Mouse (Mus musculus) megakaryocyte progenitor cell, adult 5-6 weeks (primary cell): ENCODE data around the gene Akr1b8. TPM values are rescaled to one million over a fixed set of nuclear protein-coding genes. Genes with fewer than 3 reads are reported as not detected.
A peak's percentile ranks its signal among the peaks of the same experiment; 100 is the strongest.
"Not testable (repeated sequence)": the region's sequence is repeated elsewhere in the genome, so short reads cannot be mapped to it uniquely, and the experiment has no call there.

Source experiments
- ATAC-seq: replicated peaks from 2 replicates; pipeline ENCODE4 v1.8.0; 2016; ENCODE audit warnings: mild to moderate bottlenecking, moderate TSS enrichment, inconsistent platforms; ENCODE audit not compliant: poor library complexity
- total RNA-seq, 2 experiments: library from RNA; stranded (forward) in 1 of 2; stranded (reverse) in 1 of 2; fragments of 157-497, 149-512 nt in 1 of 2; fragments of 200-1000 nt in 1 of 2; gene quantifications; 2 replicates each; pipeline versions ENCODE4 v1.2.3 to v1.2.4; 2015 to 2017

Akr1b8 gene
- total RNA-seq, 2 experiments from 2014 or later, result 0.10 TPM; not detected in 1

GRCm38 (mm10) chr6:34398431-34398830 is 44.5 kb downstream of the Akr1b8 start:
- ATAC-seq, result no peak

- ATAC-seq, result no peak
These were observed 45.8 kb downstream of the Akr1b8 start for GRCm38 (mm10) chr6:34399606-34400220.

- no peak for ATAC-seq
These were observed 46.8 kb downstream of the Akr1b8 start for GRCm38 (mm10) chr6:34400696-34401095.

GRCm38 (mm10) chr6:34406746-34407145 is 52.8 kb downstream of the Akr1b8 start:
- no peak for ATAC-seq

- no peak for ATAC-seq
These were observed 53.5 kb downstream of the Akr1b8 start for GRCm38 (mm10) chr6:34407403-34407802.

- ATAC-seq, result peak; percentile 68
These were observed 58.1 kb downstream of the Akr1b8 start, which contains the start of gene Akr1b7 for GRCm38 (mm10) chr6:34412023-34412422. Gene Akr1b7, plus strand, starts transcription at chr6:34412334.

GRCm38 (mm10) chr6:34412688-34413087 is 58.8 kb downstream of the Akr1b8 start:
- ATAC-seq, result no peak

GRCm38 (mm10) chr6:34413386-34413785 is 59.5 kb downstream of the Akr1b8 start:
- not testable (repeated sequence) for ATAC-seq

- ATAC-seq, result no peak
These were observed 62.6 kb downstream of the Akr1b8 start for GRCm38 (mm10) chr6:34416521-34416920.

Other genes with a start within 250 kb of the Akr1b8 start
- 30.0 and 30.7 TPM in 2 replicates for gene Slc35b4, start 177.0 kb upstream of the Akr1b8 start, total RNA-seq (2015)
- 19.2 and 19.8 TPM in 2 replicates for gene Slc35b4, start 177.0 kb upstream of the Akr1b8 start, total RNA-seq (2017)
- gene Akr1b3, start 36.6 kb upstream of the Akr1b8 start, total RNA-seq (2015), result 266 and 287 TPM in 2 replicates
- gene Akr1b3, start 36.6 kb upstream of the Akr1b8 start, total RNA-seq (2017), result 143 and 145 TPM in 2 replicates
- gene Akr1b10, start 30.1 kb downstream of the Akr1b8 start, total RNA-seq (2015), result 43.5 and 53.8 TPM in 2 replicates
- gene Akr1b10, start 30.1 kb downstream of the Akr1b8 start, total RNA-seq (2017), result 29.7 and 41.0 TPM in 2 replicates
- 0.22 TPM in 1 of 2 replicates, not detected in the other for gene Akr1b7, start 58.2 kb downstream of the Akr1b8 start, total RNA-seq (2015)
- not detected in 2 replicates for gene Akr1b7, start 58.2 kb downstream of the Akr1b8 start, total RNA-seq (2017)
- gene Bpgm, start 122.1 kb downstream of the Akr1b8 start, total RNA-seq (2015), result 4.2 and 4.7 TPM in 2 replicates
- gene Bpgm, start 122.1 kb downstream of the Akr1b8 start, total RNA-seq (2017), result 16.9 and 18.4 TPM in 2 replicates
- 0.05 and 0.17 TPM in 2 replicates for gene Cald1, start 244.4 kb downstream of the Akr1b8 start, total RNA-seq (2015)
- gene Cald1, start 244.4 kb downstream of the Akr1b8 start, total RNA-seq (2017), result not detected in 2 replicates